Mouse (Mus musculus) megakaryocyte, embryonic 14.5 days (primary cell): ENCODE results near the gene Tmem254a.
"Not testable (repeated sequence)": the region's sequence is repeated elsewhere in the genome, so short reads cannot be mapped to it uniquely, and the experiment has no call there.

Experiments used
- FLI1 ChIP-seq: IDR thresholded peaks from 2 replicates; pipeline ENCODE4 v1.6.1; 2012; ENCODE audit warnings: low read length, inconsistent platforms, mixed read lengths
- GATA1 ChIP-seq: IDR thresholded peaks from 3 replicates; pipeline ENCODE4 v1.6.1; 2012; ENCODE audit warnings: mixed read lengths, low read length, inconsistent platforms, borderline replicate concordance

- not testable (repeated sequence) for TF ChIP-seq GATA1, FLI1
These were observed 31.8 kb downstream of the Tmem254a start for GRCm38 (mm10) chr14:25895686-25896085.
